Mouse (Mus musculus): ENCODE results near the gene Mef2b. TPM values are rescaled to one million over a fixed set of nuclear protein-coding genes. Genes with fewer than 3 reads are reported as not detected.

Gene Mef2b
- polyA plus RNA-seq, 1 experiment from 2014 or later: 0.53 TPM

DNA sequence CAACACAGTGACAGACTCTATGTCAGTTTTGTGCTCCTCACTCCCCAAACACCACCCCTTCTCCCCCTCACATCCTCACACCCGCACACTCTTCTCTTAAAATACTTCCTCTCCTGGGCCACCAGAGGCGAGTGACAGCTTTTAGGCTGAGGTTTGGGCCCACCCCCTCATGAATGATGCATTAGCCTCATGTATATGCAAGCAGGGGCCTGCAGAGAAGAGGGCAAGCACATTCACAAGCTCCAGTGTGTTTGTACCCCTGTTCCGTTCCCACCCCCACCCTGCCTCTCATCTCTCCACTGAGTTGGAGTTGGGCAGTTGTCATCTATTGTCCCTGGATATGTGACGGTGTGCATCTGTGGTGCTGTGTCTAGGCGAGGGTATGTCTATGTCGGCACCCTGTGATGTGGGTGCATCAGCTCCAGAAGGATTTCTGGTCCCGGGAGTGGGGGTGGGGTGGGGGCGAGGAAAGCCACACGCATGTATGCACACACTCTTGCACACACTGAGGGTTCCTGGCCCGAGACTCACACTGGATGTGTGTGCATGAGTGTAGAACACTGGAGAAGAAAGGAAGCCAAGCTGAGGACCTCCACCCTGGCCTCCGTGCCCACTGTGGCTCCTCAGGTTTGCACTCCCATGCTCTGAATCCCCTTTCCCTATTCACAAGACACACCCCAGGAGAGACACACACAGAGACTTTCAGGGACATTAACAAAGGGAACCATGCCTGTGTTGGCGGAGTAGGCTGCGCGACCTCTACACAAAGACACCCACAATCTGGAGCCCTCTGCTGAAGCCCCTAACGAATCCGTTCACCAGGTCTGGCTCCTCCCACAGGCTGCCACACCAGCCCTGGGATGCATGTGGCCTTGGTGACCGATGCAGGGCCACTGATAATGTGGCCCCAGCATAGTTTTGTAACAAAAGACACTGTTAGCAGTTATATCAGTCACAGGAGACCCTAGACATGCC is 20.5 kb upstream of the Mef2b start:
- H3K27me3 ChIP-seq (ENCODE audit: insufficient read depth, poor library complexity, severe bottlenecking): peaks cover 93% of the 10 kb centered on the region
- H3K4me1 ChIP-seq: peaks cover 9% of the 10 kb centered on the region
- H3K4me3 ChIP-seq: no peak overlapping the region
- no peak for DNase-seq (ENCODE audit: low spot score)
- H3K27ac ChIP-seq: no peak overlapping the region
- H3K36me3 ChIP-seq: no peaks in the 10 kb centered on the region
- no peaks in the 10 kb centered on the region for H3K9me3 ChIP-seq
- WGBS: 18% methylated on average over 17 of the region's 17 CpGs

DNA sequence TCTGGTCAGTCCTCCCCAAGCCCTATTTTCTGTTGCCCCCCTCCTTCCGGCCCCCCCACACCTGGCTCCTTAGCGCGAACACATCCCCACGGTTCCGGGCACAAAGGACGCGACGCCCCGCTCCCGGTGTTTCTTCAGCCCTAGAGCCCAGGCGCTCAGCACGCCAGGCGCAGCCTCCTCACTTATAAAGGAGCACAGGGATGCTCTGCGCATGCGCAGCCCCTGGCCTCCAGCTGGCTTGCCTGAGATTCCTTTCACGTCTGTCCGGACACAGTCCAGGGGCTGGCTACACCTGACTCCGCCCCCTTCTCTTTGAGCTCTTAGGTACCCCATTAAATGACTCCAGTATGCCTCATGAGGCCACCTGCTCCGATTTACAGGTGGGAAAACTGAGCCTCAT is 18.8 kb upstream of the Mef2b start, which contains the start of gene Ncan:
Ncan (minus strand) TSS at position 207 of the 400 bp plus-strand sequence.
- peaks cover 9% of the 10 kb centered on the region for H3K4me1 ChIP-seq
- H3K4me3 ChIP-seq: peak within 1 kb of the TSS; percentile 42
- 2% methylated on average over 19 of the region's 19 CpGs for WGBS

DNA sequence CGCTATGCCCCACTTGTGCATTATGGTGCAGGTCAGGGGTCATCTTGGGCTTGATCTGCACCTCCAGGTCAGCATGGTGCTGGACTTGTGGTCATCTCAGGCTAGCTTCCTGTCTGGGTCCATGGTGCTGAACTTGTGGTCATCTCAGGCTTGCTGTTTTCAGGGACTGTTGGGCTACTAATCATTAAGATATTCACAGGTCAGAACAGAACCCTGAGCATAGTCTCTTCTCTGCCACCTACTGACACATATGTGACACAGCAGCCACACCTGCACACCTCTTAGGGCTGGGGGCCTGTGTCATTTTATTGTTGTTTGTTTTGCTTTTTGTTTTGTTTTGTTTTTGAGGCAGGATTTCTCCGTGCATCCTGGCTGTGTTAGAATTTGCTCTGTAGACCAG is 16.6 kb upstream of the Mef2b start:
- H3K27me3 ChIP-seq (ENCODE audit: insufficient read depth, poor library complexity, severe bottlenecking): peaks cover 65% of the 10 kb centered on the region
- H3K4me3 ChIP-seq: no peak overlapping the region
- peaks cover 9% of the 10 kb centered on the region for H3K4me1 ChIP-seq
- no peak for DNase-seq (ENCODE audit: low spot score)
- H3K9me3 ChIP-seq: no peaks in the 10 kb centered on the region
- H3K27ac ChIP-seq: no peak overlapping the region
- WGBS: 56% methylated on average over 2 of the region's 2 CpGs
- H3K36me3 ChIP-seq: no peaks in the 10 kb centered on the region

More for the DNA sequence above, 18.8 kb upstream of the Mef2b start, which contains the start of gene Ncan:
- Histone ChIP-seq H3K27me3 (ENCODE audit: insufficient read depth, poor library complexity, severe bottlenecking) (peaks cover 87% of the 10 kb centered on the region), H3K27ac (no peak within 1 kb of the TSS), H3K9me3 (no peaks in the 10 kb centered on the region), H3K36me3 (no peaks in the 10 kb centered on the region)
- DNase-seq (ENCODE audit: low spot score): peak; percentile 84

DNA sequence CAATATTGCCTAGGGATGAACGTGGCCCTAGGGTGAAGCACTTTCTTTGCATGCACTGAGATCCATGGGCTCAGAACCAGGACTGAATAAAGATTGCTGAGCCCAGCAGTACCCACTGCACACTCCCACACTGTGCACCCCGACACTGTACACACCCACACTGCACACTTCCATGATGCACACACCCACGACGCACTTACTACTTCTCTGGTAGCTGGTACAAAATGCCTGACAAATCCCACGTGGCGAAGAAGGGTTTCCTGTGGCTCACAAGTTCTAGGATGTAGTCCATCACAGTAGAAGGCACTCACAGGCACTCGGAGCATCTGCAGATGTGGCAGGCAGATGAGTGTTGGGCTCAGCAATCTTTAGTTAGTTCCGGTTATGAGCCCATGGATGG is 14.5 kb upstream of the Mef2b start:
- Histone ChIP-seq H3K36me3 (no peaks in the 10 kb centered on the region), H3K27me3 (ENCODE audit: insufficient read depth, poor library complexity, severe bottlenecking) (peaks cover 44% of the 10 kb centered on the region), H3K4me1 (peaks cover 17% of the 10 kb centered on the region), H3K9me3 (no peaks in the 10 kb centered on the region), H3K4me3 (no peak overlapping the region), H3K27ac (no peak overlapping the region)
- no peak for DNase-seq (ENCODE audit: low spot score)
- WGBS: 62% methylated on average over 8 of the region's 8 CpGs

DNA sequence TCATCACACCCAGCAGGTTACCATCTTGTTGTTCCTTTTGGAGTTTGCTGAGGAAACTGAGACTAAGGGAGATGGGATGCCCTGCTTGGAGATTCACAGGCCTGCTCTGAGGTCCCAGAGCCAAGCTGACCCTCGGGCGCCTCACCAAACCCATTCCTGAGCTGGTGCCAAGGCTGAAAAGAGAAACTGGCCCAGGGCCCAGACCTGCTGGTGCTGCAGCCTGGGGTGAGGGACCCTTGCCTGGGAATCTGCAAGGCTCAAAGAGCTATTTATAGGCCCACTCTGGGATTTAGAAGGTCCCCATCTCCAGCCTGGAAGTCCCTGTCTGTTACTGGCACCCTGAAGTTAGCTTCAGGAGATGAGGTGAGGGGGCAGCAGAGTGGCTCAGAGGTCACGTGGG is 11.1 kb upstream of the Mef2b start:
- peaks cover 13% of the 10 kb centered on the region for H3K36me3 ChIP-seq
- H3K4me1 ChIP-seq: peaks cover 29% of the 10 kb centered on the region
- DNase-seq (ENCODE audit: low spot score): no peak
- no peaks in the 10 kb centered on the region for H3K9me3 ChIP-seq
- 73% methylated on average over 3 of the region's 3 CpGs for WGBS
- peak overlapping the region; percentile 13; the same call in 1 of the 2 replicates for H3K27ac ChIP-seq
- no peak overlapping the region for H3K4me3 ChIP-seq
- peaks cover 16% of the 10 kb centered on the region; the same call in 1 of the 2 replicates for H3K27me3 ChIP-seq (ENCODE audit: insufficient read depth, poor library complexity, severe bottlenecking)

DNA sequence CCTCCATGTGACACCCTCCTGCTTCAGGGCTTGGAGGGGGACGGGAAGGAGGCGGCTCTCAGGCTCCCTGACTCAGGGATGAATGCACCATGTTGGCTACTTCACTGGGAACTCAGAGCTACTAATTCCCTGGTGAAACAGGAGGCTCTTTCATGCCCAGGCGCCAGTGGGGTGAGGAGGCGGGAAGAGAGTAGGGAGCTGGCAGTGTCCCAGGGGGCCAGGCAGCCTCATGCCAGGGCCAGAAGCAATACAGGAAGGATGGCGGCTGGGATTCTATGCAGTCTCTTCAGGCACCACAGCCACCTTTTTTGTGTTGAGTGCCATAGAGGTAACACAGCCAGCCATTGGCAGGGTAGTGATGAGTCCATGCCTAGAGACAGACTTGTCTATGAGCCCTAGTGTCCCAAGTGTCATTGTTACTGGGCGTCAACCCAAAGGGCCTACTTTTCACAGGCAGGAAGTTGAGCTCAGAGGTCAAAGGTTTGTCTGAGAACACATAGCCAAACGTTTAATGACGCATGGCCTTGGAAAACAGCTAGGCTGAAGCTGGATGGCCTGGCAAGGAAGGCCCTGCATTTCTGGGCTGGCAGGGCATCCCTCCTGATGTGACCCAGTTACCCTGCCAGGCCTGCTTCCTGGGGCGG is 10.1 kb upstream of the Mef2b start:
- H3K27ac ChIP-seq: no peak overlapping the region
- 63% methylated on average over 9 of the region's 9 CpGs for WGBS

DNA sequence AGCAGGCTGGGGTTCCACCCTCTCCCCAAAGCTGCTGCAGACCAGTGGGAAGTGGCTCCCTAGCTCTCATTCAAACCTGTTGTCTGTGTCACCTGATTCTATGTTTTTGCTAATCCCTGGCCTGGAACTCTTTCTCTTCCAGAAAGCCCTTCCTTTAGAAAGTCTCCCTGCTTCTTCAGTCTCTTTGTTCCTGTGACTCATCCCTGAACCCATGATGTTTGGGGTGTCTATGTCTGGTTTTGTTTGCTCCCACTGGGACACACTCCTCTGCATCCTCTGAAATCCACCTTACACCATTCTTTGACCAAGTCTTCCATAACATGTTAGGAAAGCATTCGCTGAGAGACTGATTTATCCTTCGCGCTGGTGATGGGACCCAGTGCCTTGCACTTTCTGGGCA is 9.4 kb upstream of the Mef2b start:
- peaks cover 36% of the 10 kb centered on the region for H3K4me1 ChIP-seq
- DNase-seq (ENCODE audit: low spot score): no peak
- H3K27ac ChIP-seq: no peak overlapping the region
- WGBS: 81% methylated on average over 3 of the region's 3 CpGs
- peaks cover under 1% of the 10 kb centered on the region; the same call in 1 of the 2 replicates for H3K27me3 ChIP-seq (ENCODE audit: insufficient read depth, poor library complexity, severe bottlenecking)
- H3K9me3 ChIP-seq: no peaks in the 10 kb centered on the region
- H3K4me3 ChIP-seq: no peak overlapping the region
- H3K36me3 ChIP-seq: peaks cover 29% of the 10 kb centered on the region

More for the DNA sequence above, 10.1 kb upstream of the Mef2b start:
- peaks cover 36% of the 10 kb centered on the region for H3K4me1 ChIP-seq
- peaks cover 7% of the 10 kb centered on the region; the same call in 1 of the 2 replicates for H3K27me3 ChIP-seq (ENCODE audit: insufficient read depth, poor library complexity, severe bottlenecking)
- no peak overlapping the region for H3K4me3 ChIP-seq
- H3K9me3 ChIP-seq: no peaks in the 10 kb centered on the region
- H3K36me3 ChIP-seq: peaks cover 23% of the 10 kb centered on the region
- no peak for DNase-seq (ENCODE audit: low spot score)

DNA sequence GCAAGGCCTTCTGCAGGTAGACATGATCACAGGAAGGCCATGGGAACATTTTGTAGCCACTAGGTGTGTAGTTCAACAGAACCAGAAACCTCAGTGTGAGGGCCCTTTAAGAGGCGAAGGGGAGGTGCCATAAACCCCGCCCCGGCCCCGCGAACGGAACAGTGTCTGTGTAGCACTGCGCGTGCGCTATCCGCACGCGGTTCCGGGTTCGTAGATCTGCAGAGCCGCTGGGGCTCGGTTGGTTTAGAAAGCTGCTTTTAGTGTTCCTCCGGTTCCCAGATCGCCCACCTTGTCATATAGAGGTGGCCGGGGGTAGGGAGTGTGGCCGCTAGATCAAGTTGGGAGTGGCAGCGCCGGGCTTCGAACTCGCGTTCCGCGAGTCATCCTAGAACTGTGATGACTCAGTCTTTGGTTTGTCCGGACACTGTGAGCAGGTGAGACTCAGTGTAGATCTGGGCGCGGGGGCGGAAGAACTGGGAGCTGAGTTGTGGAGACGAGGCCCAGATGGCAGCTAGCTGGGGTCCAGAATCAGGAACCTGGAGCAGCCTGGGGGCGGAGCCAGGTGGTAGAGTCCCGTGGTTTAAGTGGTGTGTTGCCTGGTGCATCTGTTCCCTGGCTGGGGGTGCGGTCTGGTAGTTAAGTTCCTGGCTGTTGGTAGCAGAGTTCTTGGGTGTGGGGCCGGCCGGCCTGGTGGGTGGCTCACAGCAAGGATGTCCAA is 8.2 kb upstream of the Mef2b start, which contains the start of gene Nr2c2ap:
Nr2c2ap (plus strand) TSS at position 168 of the 718 bp plus-strand sequence.
- Histone ChIP-seq H3K4me3 (peak within 1 kb of the TSS; percentile 76), H3K36me3 (peaks cover 42% of the 10 kb centered on the region), H3K27ac (peak within 1 kb of the TSS; percentile 85), H3K27me3 (ENCODE audit: insufficient read depth, poor library complexity, severe bottlenecking) (no peaks in the 10 kb centered on the region), H3K9me3 (no peaks in the 10 kb centered on the region), H3K4me1 (peaks cover 40% of the 10 kb centered on the region)
- DNase-seq (ENCODE audit: low spot score): peak; percentile 94
- 2% methylated on average over 37 of the region's 37 CpGs for WGBS

DNA sequence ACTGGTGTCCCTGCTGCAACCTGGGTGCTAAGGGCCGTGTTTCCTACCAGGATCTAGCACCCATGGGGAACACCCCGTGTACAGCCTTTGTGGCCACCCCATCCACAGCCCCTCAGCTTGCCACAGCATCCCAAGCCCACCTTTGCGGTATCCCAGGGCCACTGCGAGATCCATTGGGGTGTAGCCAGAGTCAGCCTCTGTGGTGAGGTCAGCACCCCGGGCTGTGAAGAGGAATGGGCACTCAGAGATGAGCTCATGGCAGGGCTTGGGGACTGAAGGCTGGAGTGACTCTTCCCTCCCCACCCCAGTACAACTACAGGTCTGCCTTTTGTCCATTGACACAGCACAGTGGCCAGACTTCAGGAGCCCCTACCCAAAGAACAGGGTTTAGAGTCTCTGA is 5.4 kb upstream of the Mef2b start:
- no peak for DNase-seq (ENCODE audit: low spot score)
- Histone ChIP-seq H3K36me3 (peaks cover 50% of the 10 kb centered on the region), H3K27ac (no peak overlapping the region), H3K4me3 (no peak overlapping the region), H3K9me3 (no peaks in the 10 kb centered on the region), H3K4me1 (peaks cover 44% of the 10 kb centered on the region), H3K27me3 (ENCODE audit: insufficient read depth, poor library complexity, severe bottlenecking) (no peaks in the 10 kb centered on the region)
- whole genome bisulfite sequencing: 92% methylated on average over 5 of the region's 5 CpGs

DNA sequence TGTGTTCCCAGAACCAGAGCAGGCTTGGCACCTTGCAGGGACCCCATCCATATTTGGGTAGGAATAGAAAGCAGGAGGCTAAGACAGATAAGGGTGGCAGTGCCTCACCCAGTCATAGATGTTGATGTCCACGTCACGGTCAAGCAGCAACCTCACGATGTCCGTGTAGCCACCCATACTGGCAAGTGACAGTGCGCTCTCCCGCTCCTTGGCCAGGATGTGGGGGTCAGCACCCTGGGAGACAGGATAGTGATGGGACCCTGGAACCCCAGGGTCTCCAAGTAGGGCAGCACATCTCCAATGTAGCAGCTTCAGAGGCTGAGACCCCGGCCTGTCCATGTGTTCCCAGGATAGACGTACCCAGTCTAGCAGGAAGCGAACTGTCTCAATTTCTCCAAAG is 4.6 kb upstream of the Mef2b start:
- DNase-seq (ENCODE audit: low spot score): no peak
- 81% methylated on average over 9 of the region's 9 CpGs for WGBS
- Histone ChIP-seq H3K4me1 (peaks cover 40% of the 10 kb centered on the region), H3K27me3 (ENCODE audit: insufficient read depth, poor library complexity, severe bottlenecking) (no peaks in the 10 kb centered on the region), H3K9me3 (no peaks in the 10 kb centered on the region), H3K4me3 (no peak overlapping the region), H3K27ac (peak overlapping the region; percentile 29; the same call in 1 of the 2 replicates), H3K36me3 (peaks cover 50% of the 10 kb centered on the region)

DNA sequence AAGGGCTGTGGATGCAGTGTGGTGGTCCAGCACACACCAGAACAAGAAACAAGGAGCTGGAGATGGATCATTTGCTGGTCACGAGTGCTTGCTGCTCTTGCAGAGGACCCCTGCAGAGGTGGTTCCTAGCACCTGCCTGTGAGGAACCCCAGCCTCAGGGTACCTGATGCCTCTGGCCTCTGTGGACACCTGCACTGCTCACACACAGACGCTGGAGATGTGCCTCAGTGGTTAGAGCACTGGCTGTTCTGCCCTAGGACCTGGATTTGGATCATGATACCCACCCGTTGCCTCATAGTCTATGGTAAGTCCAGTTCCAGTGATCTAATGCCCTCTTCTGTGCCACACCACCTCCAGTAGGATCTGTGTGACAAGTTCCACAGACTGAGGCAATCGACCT is 2.9 kb upstream of the Mef2b start:
- 83% methylated on average over 4 of the region's 4 CpGs for WGBS
- peaks cover 42% of the 10 kb centered on the region for H3K4me1 ChIP-seq

DNA sequence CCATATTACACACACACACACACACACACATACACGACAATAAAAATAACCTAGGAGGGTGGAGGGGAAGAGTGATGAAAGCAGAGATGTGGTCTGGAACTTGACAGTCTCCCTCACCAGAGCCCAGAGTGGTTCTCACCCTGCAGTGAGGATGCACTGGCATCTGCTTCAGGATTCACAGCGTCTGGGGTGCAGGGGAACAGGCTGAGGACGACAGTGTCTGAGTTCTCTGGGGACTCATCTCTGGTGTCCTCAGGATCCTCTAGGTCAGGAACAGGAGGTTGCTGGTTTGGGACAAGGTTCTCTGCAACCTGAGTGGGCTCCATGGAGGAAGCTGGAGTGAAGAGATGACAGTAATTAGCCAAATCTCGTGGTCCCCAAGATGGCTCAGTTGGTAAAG is 1.6 kb upstream of the Mef2b start:
- WGBS: 75% methylated on average over 4 of the region's 4 CpGs
- Histone ChIP-seq H3K27ac (peak overlapping the region; percentile 88; the same call in 1 of the 2 replicates), H3K36me3 (peaks cover 51% of the 10 kb centered on the region), H3K4me3 (peak overlapping the region; percentile 91), H3K4me1 (peaks cover 33% of the 10 kb centered on the region), H3K27me3 (ENCODE audit: insufficient read depth, poor library complexity, severe bottlenecking) (no peaks in the 10 kb centered on the region), H3K9me3 (no peaks in the 10 kb centered on the region)
- DNase-seq (ENCODE audit: low spot score): no peak

More for the DNA sequence above, 2.9 kb upstream of the Mef2b start:
- Histone ChIP-seq H3K9me3 (no peaks in the 10 kb centered on the region), H3K4me3 (no peak overlapping the region), H3K36me3 (peaks cover 50% of the 10 kb centered on the region), H3K27ac (no peak overlapping the region), H3K27me3 (ENCODE audit: insufficient read depth, poor library complexity, severe bottlenecking) (no peaks in the 10 kb centered on the region)
- DNase-seq (ENCODE audit: low spot score): no peak

All from heart, embryonic 10.5 days (tissue).